ENCODE assay signal across 8 mouse cellular contexts in genomic region chr4:106199833-106200232, GRCm38 (mm10).
DNase-seq lines count a peak whose midpoint lies in the region; ATAC-seq lines count a peak whose summit lies in the region.

No protein-coding gene starts in this region.

- 0 out of 2 replicates have a peak overlapping the region, but pooled peaks have one; percentile 16 for H3K9ac ChIP-seq in hindbrain, embryonic 14.5 days
- no peak overlapping the region for H3K9ac ChIP-seq in limb, embryonic 15.5 days
- H3K9ac ChIP-seq in neural tube, embryonic 11.5 days (ENCODE audit: low read length) = no peak overlapping the region

- WGBS in hindbrain, embryonic 14.5 days = 6% methylated on average over 11 of the region's 11 CpGs
- WGBS in limb, embryonic 15.5 days = 16% methylated on average over 11 of the region's 11 CpGs
- WGBS in neural tube, embryonic 11.5 days = 7% methylated on average over 11 of the region's 11 CpGs

- no peak overlapping the region for H3K4me3 ChIP-seq in hindbrain, embryonic 14.5 days (replicated peaks; ENCODE audit: low read length)
- no peak overlapping the region for H3K4me3 ChIP-seq in limb, embryonic 15.5 days
- no peak overlapping the region for H3K4me3 ChIP-seq in neural tube, embryonic 11.5 days (ENCODE audit: low read depth, low read length)

- H3K27me3 ChIP-seq in hindbrain, embryonic 14.5 days (ENCODE audit: control insufficient read depth, insufficient read depth, low read length) = no peaks in the 10 kb centered on the region
- H3K27me3 ChIP-seq in limb, embryonic 15.5 days = no peaks in the 10 kb centered on the region
- no peaks in the 10 kb centered on the region for H3K27me3 ChIP-seq in neural tube, embryonic 11.5 days (ENCODE audit: control insufficient read depth, insufficient read depth, low read length)

- no peaks in the 10 kb centered on the region for H3K36me3 ChIP-seq in hindbrain, embryonic 14.5 days (replicated peaks; ENCODE audit: control insufficient read depth, insufficient read depth)
- H3K36me3 ChIP-seq in limb, embryonic 15.5 days = no peaks in the 10 kb centered on the region
- H3K36me3 ChIP-seq in neural tube, embryonic 11.5 days (ENCODE audit: control insufficient read depth, insufficient read depth, low read length) = no peaks in the 10 kb centered on the region

- no peak; the same call in 1 of the 2 replicates for ATAC-seq in hindbrain, embryonic 14.5 days (ENCODE audit: low FRiP score)
- ATAC-seq in limb, embryonic 15.5 days (ENCODE audit: insufficient number of reproducible peaks, low FRiP score, low TSS enrichment, low read depth) = no peak
- no peak for ATAC-seq in neural tube, embryonic 11.5 days (ENCODE audit: insufficient read depth, low FRiP score, low TSS enrichment)
- ATAC-seq in megakaryocyte-erythroid progenitor cell, adult 5-6 weeks (replicated peaks; ENCODE audit: low FRiP score, low TSS enrichment, poor library complexity, severe bottlenecking) = no peak

- intact Hi-C loops in gastrocnemius, postnatal 14 days (cut with DNase I; ENCODE audit: low total_unique reads) = no loop called here

- no peak overlapping the region for H3K27ac ChIP-seq in hindbrain, embryonic 14.5 days
- H3K27ac ChIP-seq in limb, embryonic 15.5 days = peak overlapping the region; percentile 38; the same call in 1 of the 2 replicates
- 0 out of 2 replicates have a peak overlapping the region, but pooled peaks have one; percentile 11 for H3K27ac ChIP-seq in neural tube, embryonic 11.5 days (ENCODE audit: low read depth, low read length)

- peaks cover 12% of the 10 kb centered on the region; the same call in 1 of the 2 replicates for H3K4me1 ChIP-seq in hindbrain, embryonic 14.5 days (replicated peaks; ENCODE audit: control insufficient read depth, insufficient read depth, low read length)
- H3K4me1 ChIP-seq in limb, embryonic 15.5 days = peaks cover 16% of the 10 kb centered on the region
- peaks cover 4% of the 10 kb centered on the region for H3K4me1 ChIP-seq in neural tube, embryonic 11.5 days (ENCODE audit: control insufficient read depth, insufficient read depth, low read length)

- H3K9me3 ChIP-seq in hindbrain, embryonic 14.5 days (ENCODE audit: control insufficient read depth, low read length) = no peaks in the 10 kb centered on the region
- H3K9me3 ChIP-seq in limb, embryonic 15.5 days = no peaks in the 10 kb centered on the region
- H3K9me3 ChIP-seq in neural tube, embryonic 11.5 days (ENCODE audit: control insufficient read depth, low read length) = no peaks in the 10 kb centered on the region

- H3K4me2 ChIP-seq in hindbrain, embryonic 14.5 days (replicated peaks) = peak overlapping the region; percentile 22
- H3K4me2 ChIP-seq in limb, embryonic 15.5 days = no peak overlapping the region
- 0 out of 2 replicates have a peak overlapping the region, but pooled peaks have one; percentile 12 for H3K4me2 ChIP-seq in neural tube, embryonic 11.5 days (ENCODE audit: low read depth)

- peak; percentile 63 for DNase-seq in ZHBTc4 (ENCODE audit: low read depth, low spot score)
- DNase-seq in adrenal gland, postnatal 36 days = peak; percentile 31 to 72
- peak; percentile 82 for DNase-seq in gastrocnemius, postnatal 14 days
- no peak for DNase-seq in hindbrain, embryonic 14.5 days (ENCODE audit: low spot score)
- peak; percentile 47 for DNase-seq in neural tube, embryonic 11.5 days (ENCODE audit: low spot score)
- DNase-seq in right cerebral cortex, postnatal 14 days = no peak

Comparison
In these comparisons a context has a peak if more than half of its experiments do, and no peak if none do; other contexts are left out.
1. DNase-seq: peak in ZHBTc4 (single experiment), adrenal gland, postnatal 36 days (2 of 2), gastrocnemius, postnatal 14 days (single experiment) and neural tube, embryonic 11.5 days (single experiment); none in hindbrain, embryonic 14.5 days (single experiment) and right cerebral cortex, postnatal 14 days (single experiment).